In the genomic region with DNA sequence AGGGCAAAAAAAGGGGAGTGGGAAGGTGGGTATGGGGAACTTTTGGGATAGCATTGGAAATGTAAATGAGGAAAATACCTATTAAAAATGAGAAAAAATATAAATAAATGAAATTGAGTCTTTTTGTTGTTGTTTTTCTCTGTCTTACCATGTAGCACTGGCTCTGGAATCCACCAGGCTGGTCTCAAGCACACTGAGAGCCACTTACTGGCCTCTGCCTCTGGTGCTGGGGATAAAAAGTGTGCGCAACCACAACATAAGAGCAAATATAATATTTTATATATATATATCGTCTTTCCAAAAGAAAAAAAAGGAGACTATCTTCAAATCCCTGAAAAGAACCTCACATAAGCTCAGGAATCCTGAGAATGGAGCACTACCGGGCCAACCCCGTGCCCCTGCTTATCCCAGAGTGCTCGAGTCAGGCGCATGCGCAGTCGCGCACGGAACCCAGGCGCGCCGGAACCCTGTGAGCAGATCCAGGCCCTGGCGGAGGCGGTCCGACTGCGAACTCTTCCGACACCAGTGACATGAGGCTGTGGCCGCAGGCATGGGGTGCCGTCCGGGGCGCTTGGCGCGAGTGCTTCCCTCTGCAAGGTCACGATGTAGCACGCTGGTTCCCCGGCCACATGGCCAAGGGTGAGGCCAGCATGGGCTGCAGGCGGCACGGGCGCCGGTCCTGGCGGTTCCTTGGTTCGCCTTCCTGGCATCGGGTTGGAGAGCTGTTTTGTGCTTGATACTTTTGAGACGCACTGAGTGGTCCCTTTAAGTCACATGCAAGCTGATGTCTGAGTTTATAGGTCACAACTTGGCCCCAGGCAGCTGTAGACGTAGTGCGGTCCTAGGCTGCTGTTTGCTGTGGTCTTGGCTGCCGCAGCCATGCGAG, we compare ENCODE assay signal across 8 mouse cellular contexts. TPM values are rescaled to one million over a fixed set of nuclear protein-coding genes. Genes with fewer than 3 reads are reported as not detected.
DNase-seq lines count a peak whose midpoint lies in the region; ATAC-seq and TF ChIP-seq lines count a peak whose summit lies in the region.

A gene (plus strand): TSS at position 430 of the 886 bp plus-strand sequence.

- DNase-seq in G1E (ENCODE audit: low spot score): peak; percentile 90
- peak; percentile 93 to 99 for DNase-seq in cerebellum, adult 18-20 months
- peak; percentile 98 for DNase-seq in forebrain, postnatal 0 days
- peak; percentile 98 for DNase-seq in heart, postnatal 4 days
- DNase-seq in layer of hippocampus, adult 8-10 months (ENCODE audit: low spot score in 2 of 2): peak; percentile 94 to 99
- peak; percentile 91 for DNase-seq in ovary, adult 18-20 months (ENCODE audit: low spot score)
- peak; percentile 96 for DNase-seq in thymus, postnatal 0 days (ENCODE audit: low spot score)

- TF ChIP-seq CTCF in G1E (IDR thresholded peaks at IDR 0.05; ENCODE audit: low read depth, low read length): no peak
- no peak for TF ChIP-seq CTCF in forebrain, postnatal 0 days (IDR thresholded peaks at IDR 0.05; ENCODE audit: low read depth)

- peaks cover 64% of the 10 kb centered on the region for H3K4me1 ChIP-seq in G1E (ENCODE audit: insufficient read depth, low read depth, low read length)
- H3K4me1 ChIP-seq in forebrain, postnatal 0 days (ENCODE audit: insufficient read depth): peaks cover 4% of the 10 kb centered on the region; the same call in 1 of the 2 replicates
- peaks cover 4% of the 10 kb centered on the region for H3K4me1 ChIP-seq in lung, embryonic 15.5 days

- H3K4me3 ChIP-seq in G1E (ENCODE audit: low read depth, low read length): peak within 1 kb of the TSS; percentile 96
- H3K4me3 ChIP-seq in forebrain, postnatal 0 days (ENCODE audit: low read depth, low read length): peak within 1 kb of the TSS; percentile 70
- H3K4me3 ChIP-seq in lung, embryonic 15.5 days: peak within 1 kb of the TSS; percentile 72

- peaks cover 58% of the 10 kb centered on the region for H3K36me3 ChIP-seq in G1E (replicated peaks)
- no peaks in the 10 kb centered on the region for H3K36me3 ChIP-seq in forebrain, postnatal 0 days (ENCODE audit: insufficient read depth)
- no peaks in the 10 kb centered on the region for H3K36me3 ChIP-seq in lung, embryonic 15.5 days

- peak within 1 kb of the TSS; percentile 79 for H3K4me2 ChIP-seq in forebrain, postnatal 0 days (ENCODE audit: low read depth)
- peak within 1 kb of the TSS; percentile 80 for H3K4me2 ChIP-seq in lung, embryonic 15.5 days

- no peaks in the 10 kb centered on the region for H3K9me3 ChIP-seq in G1E (replicated peaks)
- no peaks in the 10 kb centered on the region for H3K9me3 ChIP-seq in forebrain, postnatal 0 days (ENCODE audit: low read length)
- no peaks in the 10 kb centered on the region for H3K9me3 ChIP-seq in lung, embryonic 15.5 days

- ATAC-seq in G1E (ENCODE audit: extremely low read depth, insufficient number of reproducible peaks, low FRiP score, poor library complexity, severe bottlenecking): peak; percentile 68
- peak; percentile 99 for ATAC-seq in forebrain, postnatal 0 days
- ATAC-seq in lung, embryonic 15.5 days (ENCODE audit: borderline replicate concordance, extremely low read depth, low FRiP score, low TSS enrichment): peak; percentile 97

- 2% methylated on average over 39 of the region's 39 CpGs for WGBS in forebrain, postnatal 0 days
- 2% methylated on average over 39 of the region's 39 CpGs for WGBS in lung, embryonic 15.5 days

- H3K27ac ChIP-seq in forebrain, postnatal 0 days (ENCODE audit: low read depth, low read length): peak within 1 kb of the TSS; percentile 89
- H3K27ac ChIP-seq in lung, embryonic 15.5 days: 0 out of 2 replicates have a peak within 1 kb of the TSS, but pooled peaks have one; percentile 62

- no peaks in the 10 kb centered on the region for H3K27me3 ChIP-seq in G1E (ENCODE audit: insufficient read depth, low read length)
- no peaks in the 10 kb centered on the region for H3K27me3 ChIP-seq in forebrain, postnatal 0 days (ENCODE audit: insufficient read depth, low read length)
- no peaks in the 10 kb centered on the region for H3K27me3 ChIP-seq in lung, embryonic 15.5 days

- peak within 1 kb of the TSS; percentile 81 for H3K9ac ChIP-seq in forebrain, postnatal 0 days
- H3K9ac ChIP-seq in lung, embryonic 15.5 days: peak within 1 kb of the TSS; percentile 89

RNA-seq across cellular contexts. Expression of the gene that starts here (rescaled TPM):
- total RNA-seq in G1E (2014; fragmentation: Nextera tagmentation) (29.0 and 41.0 TPM in 2 replicates), G1E (2017) (10.2 and 10.5 TPM in 2 replicates)
- polyA plus RNA-seq in G1E (2012): 10.5 and 11.2 TPM in 2 replicates
- 14.2 and 15.0 TPM in 2 replicates for total RNA-seq in forebrain, postnatal 0 days (2014; rRNA removed)
- polyA plus RNA-seq in forebrain, postnatal 0 days (2015; fragmentation: Nextera tagmentation; extraction: Ambion mirVana): 33.7 and 35.8 TPM in 2 replicates
- total RNA-seq in heart, postnatal 4 days (2021): 10 to 100 TPM; 22.3 to 25.6 TPM
- total RNA-seq in layer of hippocampus, adult 8-10 months (2022): 10 to 100 TPM; 27.2 to 34.8 (median 31.6) TPM
- polyA plus RNA-seq in lung, embryonic 15.5 days (2015; fragmentation: Nextera tagmentation; extraction: Ambion mirVana): 25.2 and 26.2 TPM in 2 replicates
- polyA plus RNA-seq in thymus, postnatal 0 days (2015; fragmentation: Nextera tagmentation; extraction: Ambion mirVana): 32.1 and 33.1 TPM in 2 replicates

Comparison
In these comparisons a context has a peak if more than half of its experiments do, and no peak if none do; other contexts are left out.
1. Peak in every context shown above with its lines: DNase-seq, ATAC-seq, H3K4me3 ChIP-seq and H3K27ac ChIP-seq.